Mouse (Mus musculus): Measurements from ENCODE around the gene Gm20388. TPM values are rescaled to one million over a fixed set of nuclear protein-coding genes. Genes with fewer than 3 reads are reported as not detected.
"Not testable (repeated sequence)": the region's sequence is repeated elsewhere in the genome, so short reads cannot be mapped to it uniquely, and the experiment has no call there.

The Gm20388 gene
- polyA plus RNA-seq, 1 experiment from 2014 or later, result 5.5 TPM

GRCm38 (mm10) chr8:123038351-123038750 is 3127.7 kb downstream of the Gm20388 start:
- no peak for DNase-seq (ENCODE audit: extremely low spot score, low spot score)
- 86% methylated on average over 2 of the region's 2 CpGs for WGBS
- Histone ChIP-seq H3K4me3 (no peak overlapping the region), H3K4me1 (peaks cover 54% of the 10 kb centered on the region), H3K27ac (no peak overlapping the region), H3K36me3 (replicated peaks) (no peaks in the 10 kb centered on the region; the same call in 1 of the 2 replicates), H3K9me3 (no peaks in the 10 kb centered on the region), H3K27me3 (ENCODE audit: poor library complexity, severe bottlenecking) (no peaks in the 10 kb centered on the region)

- H3K4me3 ChIP-seq, result peak overlapping the region; percentile 100
- no peaks in the 10 kb centered on the region for H3K27me3 ChIP-seq (ENCODE audit: poor library complexity, severe bottlenecking)
- H3K9me3 ChIP-seq, result no peaks in the 10 kb centered on the region
- H3K36me3 ChIP-seq (replicated peaks), result peaks cover 3% of the 10 kb centered on the region
- WGBS, result 80% methylated on average over 11 of the region's 11 CpGs
- no peak for DNase-seq (ENCODE audit: extremely low spot score, low spot score)
- peak overlapping the region; percentile 99 for H3K27ac ChIP-seq
- H3K4me1 ChIP-seq, result peaks cover 55% of the 10 kb centered on the region
Observed at GRCm38 (mm10) chr8:123039376-123040109, 3128.9 kb downstream of the Gm20388 start.

GRCm38 (mm10) chr8:123040110-123040650 is 3129.5 kb downstream of the Gm20388 start:
- Histone ChIP-seq H3K9me3 (no peaks in the 10 kb centered on the region), H3K27ac (peak overlapping the region; percentile 99), H3K27me3 (ENCODE audit: poor library complexity, severe bottlenecking) (no peaks in the 10 kb centered on the region), H3K4me1 (peaks cover 55% of the 10 kb centered on the region), H3K36me3 (replicated peaks) (peaks cover 10% of the 10 kb centered on the region), H3K4me3 (peak overlapping the region; percentile 100)
- DNase-seq (ENCODE audit: extremely low spot score, low spot score), result peak; percentile 32
- WGBS, result 12% methylated on average over 4 of the region's 4 CpGs

GRCm38 (mm10) chr8:123041008-123041773 is 3130.6 kb downstream of the Gm20388 start:
- peak overlapping the region; percentile 99 for H3K27ac ChIP-seq
- no peaks in the 10 kb centered on the region for H3K27me3 ChIP-seq (ENCODE audit: poor library complexity, severe bottlenecking)
- peak overlapping the region; percentile 100 for H3K4me3 ChIP-seq
- no peaks in the 10 kb centered on the region for H3K9me3 ChIP-seq
- H3K4me1 ChIP-seq, result peaks cover 55% of the 10 kb centered on the region
- under 1% methylated on average over 70 of the region's 71 CpGs for WGBS
- H3K36me3 ChIP-seq (replicated peaks), result peaks cover 16% of the 10 kb centered on the region
- DNase-seq (ENCODE audit: extremely low spot score, low spot score), result peak; percentile 64

- no peaks in the 10 kb centered on the region for H3K9me3 ChIP-seq
- WGBS, result 1% methylated on average over 60 of the region's 60 CpGs
- peaks cover 16% of the 10 kb centered on the region for H3K36me3 ChIP-seq (replicated peaks)
- DNase-seq (ENCODE audit: extremely low spot score, low spot score), result no peak
- H3K4me3 ChIP-seq, result peak overlapping the region; percentile 100
- peak overlapping the region; percentile 99 for H3K27ac ChIP-seq
- H3K4me1 ChIP-seq, result peaks cover 51% of the 10 kb centered on the region
- H3K27me3 ChIP-seq (ENCODE audit: poor library complexity, severe bottlenecking), result no peaks in the 10 kb centered on the region
Observed at GRCm38 (mm10) chr8:123041774-123042105, 3131.1 kb downstream of the Gm20388 start.

- Histone ChIP-seq H3K27me3 (ENCODE audit: poor library complexity, severe bottlenecking) (no peaks in the 10 kb centered on the region), H3K36me3 (replicated peaks) (peaks cover 16% of the 10 kb centered on the region), H3K4me1 (peaks cover 45% of the 10 kb centered on the region), H3K4me3 (peak within 1 kb of the TSS; percentile 100), H3K27ac (peak within 1 kb of the TSS; percentile 99), H3K9me3 (no peaks in the 10 kb centered on the region)
- peak; percentile 100 for DNase-seq (ENCODE audit: extremely low spot score, low spot score)
- WGBS, result under 1% methylated on average over 91 of the region's 91 CpGs
Observed at GRCm38 (mm10) chr8:123042158-123042973, 3131.7 kb downstream of the Gm20388 start, which contains the start of gene Ankrd11. TSS of gene Ankrd11 (minus strand) at chr8:123042277.

- peak overlapping the region; percentile 99 for H3K27ac ChIP-seq
- H3K27me3 ChIP-seq (ENCODE audit: poor library complexity, severe bottlenecking), result no peaks in the 10 kb centered on the region
- WGBS, result 29% methylated on average over 22 of the region's 22 CpGs
- peaks cover 16% of the 10 kb centered on the region for H3K36me3 ChIP-seq (replicated peaks)
- H3K9me3 ChIP-seq, result no peaks in the 10 kb centered on the region
- H3K4me3 ChIP-seq, result peak overlapping the region; percentile 100
- DNase-seq (ENCODE audit: extremely low spot score, low spot score), result no peak
- peaks cover 42% of the 10 kb centered on the region for H3K4me1 ChIP-seq
Observed at GRCm38 (mm10) chr8:123042974-123043625, 3132.5 kb downstream of the Gm20388 start.

- 94% methylated on average over 3 of the region's 3 CpGs for whole genome bisulfite sequencing
- H3K4me3 ChIP-seq, result peak overlapping the region; percentile 100
Observed at GRCm38 (mm10) chr8:123043941-123044340, 3133.3 kb downstream of the Gm20388 start.

GRCm38 (mm10) chr8:123044743-123045425 is 3134.2 kb downstream of the Gm20388 start:
- H3K27me3 ChIP-seq (ENCODE audit: poor library complexity, severe bottlenecking); H3K4me3 ChIP-seq; H3K9me3 ChIP-seq; DNase-seq (ENCODE audit: extremely low spot score, low spot score); H3K27ac ChIP-seq: not testable (repeated sequence)
- Histone ChIP-seq H3K36me3 (replicated peaks) (peaks cover 16% of the 10 kb centered on the region), H3K4me1 (peaks cover 25% of the 10 kb centered on the region)
- WGBS, result 96% methylated on average over 23 of the region's 23 CpGs

More at GRCm38 (mm10) chr8:123043941-123044340, 3133.3 kb downstream of the Gm20388 start:
- no peak overlapping the region for H3K27ac ChIP-seq
- no peaks in the 10 kb centered on the region for H3K9me3 ChIP-seq
- H3K27me3 ChIP-seq (ENCODE audit: poor library complexity, severe bottlenecking), result no peaks in the 10 kb centered on the region
- peaks cover 16% of the 10 kb centered on the region for H3K36me3 ChIP-seq (replicated peaks)
- peaks cover 34% of the 10 kb centered on the region for H3K4me1 ChIP-seq
- DNase-seq (ENCODE audit: extremely low spot score, low spot score), result no peak

- no peak for DNase-seq (ENCODE audit: extremely low spot score, low spot score)
- H3K9me3 ChIP-seq, result no peaks in the 10 kb centered on the region
Observed at GRCm38 (mm10) chr8:123046706-123047105, 3136.1 kb downstream of the Gm20388 start.

GRCm38 (mm10) chr8:123047827-123048226 is 3137.2 kb downstream of the Gm20388 start:
- DNase-seq (ENCODE audit: extremely low spot score, low spot score), result no peak
- H3K4me3 ChIP-seq, result no peak overlapping the region
- no peaks in the 10 kb centered on the region for H3K9me3 ChIP-seq
- H3K36me3 ChIP-seq (replicated peaks), result peaks cover 16% of the 10 kb centered on the region
- H3K27me3 ChIP-seq (ENCODE audit: poor library complexity, severe bottlenecking), result no peaks in the 10 kb centered on the region
- WGBS, result 92% methylated on average over 7 of the region's 7 CpGs
- H3K4me1 ChIP-seq, result peaks cover 14% of the 10 kb centered on the region
- no peak overlapping the region for H3K27ac ChIP-seq

More at GRCm38 (mm10) chr8:123046706-123047105, 3136.1 kb downstream of the Gm20388 start:
- H3K4me3 ChIP-seq, result no peak overlapping the region
- peaks cover 14% of the 10 kb centered on the region for H3K4me1 ChIP-seq
- no peaks in the 10 kb centered on the region for H3K27me3 ChIP-seq (ENCODE audit: poor library complexity, severe bottlenecking)
- WGBS, result 85% methylated on average over 4 of the region's 4 CpGs
- H3K36me3 ChIP-seq (replicated peaks), result peaks cover 16% of the 10 kb centered on the region
- no peak overlapping the region for H3K27ac ChIP-seq
